Mouse (Mus musculus): Measurements from ENCODE around the gene Zkscan16.

DNA sequence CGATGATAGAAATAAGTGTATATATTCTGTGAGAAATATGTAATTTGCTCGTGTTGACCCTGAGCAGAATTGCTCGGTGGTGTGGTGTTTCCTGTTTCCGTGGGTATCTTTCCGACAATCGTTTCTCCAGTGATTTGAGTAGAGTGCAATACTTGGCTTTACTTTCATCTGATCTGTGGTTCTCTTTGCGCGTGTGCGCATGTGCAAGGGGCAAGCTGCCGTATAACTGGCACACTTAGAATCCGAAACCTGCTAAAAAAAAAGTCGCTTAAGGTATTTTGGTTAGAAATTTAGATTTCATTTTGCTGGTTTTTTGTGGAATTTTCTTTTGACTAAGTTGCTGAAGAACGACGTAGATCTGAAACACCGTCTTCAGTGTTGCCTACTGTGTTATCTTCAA lies 18.3 kb downstream of the Zkscan16 start:
- TF ChIP-seq CTCF (IDR thresholded peaks at IDR 0.05; ENCODE audit: low read depth) (no peak), EP300 (IDR thresholded peaks at IDR 0.05; ENCODE audit: low read depth) (no peak)
